Mouse (Mus musculus): ENCODE results near the gene Mmp23.
"Not testable (repeated sequence)": the region's sequence is repeated elsewhere in the genome, so short reads cannot be mapped to it uniquely, and the experiment has no call there.

Gene Mmp23

GRCm38 (mm10) chr4:155656214-155656751 is 3.1 kb upstream of the Mmp23 start:
- DNase-seq (ENCODE audit: inconsistent age in 2 of 2, low spot score in 1 of 2) = peak in 1 of 2 experiments; percentile 20

DNA sequence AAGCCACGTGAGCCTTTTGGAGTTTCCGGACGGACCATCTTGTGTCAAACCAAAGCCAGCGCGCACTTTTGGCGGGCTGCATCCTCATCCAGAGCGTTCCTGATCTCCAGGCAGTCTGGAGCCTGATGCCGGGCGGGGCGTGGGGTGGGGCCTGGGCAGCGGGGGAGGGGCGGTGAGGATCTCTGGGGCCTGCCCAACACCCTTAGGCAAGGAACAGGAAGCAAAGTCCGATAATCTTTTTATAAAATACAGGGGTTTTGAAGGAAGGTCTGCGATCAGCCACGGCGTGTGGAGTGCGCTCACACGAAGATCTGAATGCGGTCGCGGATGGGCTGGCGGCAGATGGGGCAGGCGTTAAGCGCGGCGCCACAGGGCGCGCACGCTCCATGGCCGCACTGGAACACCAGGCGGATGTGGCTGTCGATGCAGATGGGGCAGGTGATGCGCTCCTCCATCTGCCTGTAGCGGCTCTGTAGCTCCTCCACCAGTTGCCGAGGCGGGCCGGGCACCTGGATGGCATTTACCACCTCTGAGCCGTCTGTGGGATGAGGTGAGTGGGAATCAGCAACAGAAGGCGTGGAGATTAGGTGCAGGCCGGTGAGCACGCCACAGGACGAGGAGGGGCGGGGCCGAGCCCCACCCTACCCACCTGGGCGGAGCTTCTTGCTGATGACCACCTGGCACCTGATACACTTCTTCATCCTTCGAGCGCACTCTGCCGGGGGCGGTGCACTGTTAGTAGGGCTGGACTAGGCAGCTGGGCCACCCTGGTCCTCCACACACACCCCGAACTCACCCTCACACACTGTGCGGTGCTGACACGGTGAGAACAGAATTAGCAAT is 1.5 kb upstream of the Mmp23 start:
- no peak for DNase-seq (ENCODE audit: inconsistent age in 2 of 2, low spot score in 1 of 2)

GRCm38 (mm10) chr4:155654183-155654455 is 935 bp upstream of the Mmp23 start:
- DNase-seq (ENCODE audit: inconsistent age in 2 of 2, low spot score in 1 of 2) = no peak

DNA sequence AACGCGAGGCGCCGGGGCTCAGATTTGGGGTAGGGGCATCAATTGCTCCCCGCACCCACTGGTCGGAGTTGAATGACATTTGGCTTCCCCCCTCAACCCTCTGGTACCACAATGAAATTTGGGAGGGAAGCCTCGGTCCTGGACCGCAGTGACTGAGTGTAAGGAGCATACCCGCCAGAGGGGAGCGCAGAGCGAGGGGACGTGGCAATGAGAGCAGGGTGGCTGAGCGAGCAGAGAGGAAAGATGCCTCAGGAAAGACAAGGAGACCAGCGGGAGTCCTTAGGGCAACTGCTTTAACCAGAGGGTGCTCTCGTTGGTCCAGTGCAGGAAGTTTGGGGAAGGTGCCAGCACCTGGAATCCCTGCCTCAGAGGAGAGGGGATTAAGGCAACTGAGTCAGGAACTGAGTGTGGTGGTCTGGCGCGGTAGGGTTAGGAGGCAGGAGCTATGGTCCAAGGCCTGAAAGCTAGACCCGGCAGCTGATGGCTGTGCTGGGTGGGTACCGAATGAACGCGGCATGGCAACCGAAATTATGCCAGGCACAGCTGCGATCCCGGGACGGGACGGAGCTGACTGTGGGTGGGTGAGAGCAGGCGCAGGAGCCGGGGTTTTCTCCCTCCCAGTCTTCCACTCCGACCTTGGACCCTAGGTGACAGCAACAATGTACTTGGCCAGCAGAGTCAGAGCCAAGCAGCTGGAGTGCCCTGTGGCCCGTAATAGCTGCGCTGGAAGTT is 433 bp upstream of the Mmp23 start:
- peak in 1 of 2 experiments; percentile 65 for DNase-seq (ENCODE audit: inconsistent age in 2 of 2, low spot score in 1 of 2)

- DNase-seq (ENCODE audit: inconsistent age in 2 of 2, low spot score in 1 of 2) = peak in 1 of 2 experiments; percentile 31
Observed at GRCm38 (mm10) chr4:155652283-155653085, 700 bp downstream of the Mmp23 start.

DNA sequence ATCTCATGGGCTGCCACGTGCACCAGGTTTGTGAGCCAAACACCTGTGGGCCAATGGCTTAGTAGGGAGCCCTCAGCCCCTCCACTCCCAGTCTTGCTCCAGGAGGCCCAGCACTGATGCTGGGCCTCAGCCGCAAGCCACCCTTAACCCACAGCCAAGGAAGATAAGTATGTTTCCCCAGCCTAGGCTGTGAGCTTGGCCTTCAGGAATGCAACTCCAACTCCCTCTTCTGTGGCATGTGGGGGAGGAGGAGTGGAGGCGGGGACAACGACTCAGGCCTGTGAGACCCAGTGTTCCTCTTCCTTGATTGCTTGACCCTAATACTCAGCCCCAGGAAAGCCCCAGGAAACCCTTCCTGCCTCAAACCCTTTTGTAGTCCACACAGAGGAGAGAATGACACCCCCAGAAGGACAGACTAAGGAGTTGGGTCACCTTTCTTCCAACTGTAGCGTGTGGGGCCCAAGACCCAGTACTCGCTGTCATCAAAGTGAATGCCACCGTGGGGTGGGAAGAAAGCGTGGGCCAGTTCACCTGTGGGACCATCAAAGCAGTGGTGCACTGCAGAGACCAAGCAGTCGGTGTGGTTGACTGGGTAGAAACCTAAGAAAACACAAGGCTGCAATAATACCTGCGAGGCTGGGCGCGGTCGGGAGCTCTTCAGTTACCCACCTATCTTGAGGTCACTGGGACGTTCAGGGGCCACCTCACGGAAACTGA is 1.5 kb downstream of the Mmp23 start:
- peak in 1 of 2 experiments; percentile 39 for DNase-seq (ENCODE audit: inconsistent age in 2 of 2, low spot score in 1 of 2)

DNA sequence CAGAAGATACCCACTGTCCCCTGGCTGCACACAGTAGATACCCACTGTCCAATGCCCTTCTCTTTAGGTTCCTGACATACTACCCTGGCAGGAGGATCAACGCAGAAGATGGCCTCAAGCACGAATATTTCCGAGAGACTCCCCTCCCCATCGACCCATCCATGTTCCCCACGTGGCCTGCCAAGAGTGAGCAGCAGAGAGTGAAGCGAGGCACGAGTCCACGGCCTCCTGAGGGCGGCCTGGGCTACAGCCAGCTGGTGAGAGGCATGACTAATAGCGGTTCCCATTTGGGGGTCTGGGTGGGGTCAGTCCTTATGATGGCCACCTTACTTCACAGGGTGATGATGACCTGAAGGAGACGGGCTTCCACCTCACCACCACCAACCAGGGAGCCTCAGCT is 3.8 kb downstream of the Mmp23 start:
- DNase-seq (ENCODE audit: inconsistent age in 2 of 2, low spot score in 1 of 2) = no peak

- no peak for DNase-seq (ENCODE audit: inconsistent age in 2 of 2, low spot score in 1 of 2)
Observed at GRCm38 (mm10) chr4:155645721-155646120, 7.5 kb downstream of the Mmp23 start.

GRCm38 (mm10) chr4:155645308-155645707 is 7.9 kb downstream of the Mmp23 start, which contains the start of gene Gm10563:
Gm10563 (minus strand) TSS chr4:155645408.
- DNase-seq (ENCODE audit: inconsistent age in 2 of 2, low spot score in 1 of 2) = not testable (repeated sequence)

- no peak for DNase-seq (ENCODE audit: inconsistent age in 2 of 2, low spot score in 1 of 2)
Observed at GRCm38 (mm10) chr4:155643531-155643930, 9.7 kb downstream of the Mmp23 start.

DNA sequence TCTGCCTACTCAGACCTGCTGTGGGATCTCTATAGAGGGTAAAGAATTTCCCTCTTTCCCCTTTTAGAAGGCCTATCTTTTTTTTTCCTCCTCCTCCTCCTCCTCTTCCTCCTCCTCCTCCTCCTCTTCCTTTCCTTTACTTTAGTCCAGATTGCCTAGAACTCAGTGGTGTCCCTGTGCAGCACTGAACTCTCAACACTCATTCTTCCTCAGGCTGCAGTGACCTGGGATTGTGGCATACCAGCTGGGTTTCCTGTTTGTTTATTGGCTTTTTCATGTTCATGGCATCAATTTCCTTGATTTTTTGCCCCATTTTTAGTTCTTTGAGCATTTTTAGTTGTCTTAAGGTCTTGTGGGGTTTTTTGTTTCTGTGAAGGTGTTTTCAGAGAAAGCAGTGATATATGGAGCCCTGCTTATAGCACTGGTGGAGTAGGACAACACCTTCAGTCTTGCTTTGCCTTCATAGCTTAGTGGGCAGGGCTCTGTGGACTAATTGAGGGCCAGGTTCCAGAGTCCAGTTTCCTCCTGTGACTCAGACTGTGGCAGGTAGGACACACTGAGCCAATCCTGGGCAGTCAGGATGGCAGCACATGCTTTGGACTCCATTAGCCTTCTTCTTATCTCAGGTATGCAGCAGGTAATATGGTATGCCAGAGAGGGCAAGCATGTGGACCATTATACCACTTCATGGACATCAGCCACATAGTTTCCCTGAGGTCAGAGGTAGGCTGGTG is 17.3 kb downstream of the Mmp23 start:
- no peak for DNase-seq (ENCODE audit: inconsistent age in 2 of 2, low spot score in 1 of 2)

DNA sequence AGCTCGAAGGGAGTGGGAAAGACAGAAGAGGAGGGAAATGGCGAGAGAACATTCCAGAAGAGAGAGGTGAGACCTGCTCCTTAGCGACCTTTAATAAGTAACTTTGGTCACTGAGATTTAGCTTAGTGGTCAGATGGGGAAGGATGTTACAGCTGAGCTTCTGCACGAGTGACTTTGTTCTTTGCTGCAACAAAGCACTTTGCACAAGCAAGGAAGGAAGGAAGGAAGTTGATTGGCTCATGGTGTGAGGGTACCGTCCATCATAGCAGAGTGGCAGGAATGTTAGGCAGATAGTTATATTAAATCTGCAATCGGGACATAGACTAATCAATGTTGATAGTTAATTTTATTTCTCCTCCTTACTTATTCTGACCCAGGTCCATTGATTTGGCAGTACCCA is 22.9 kb downstream of the Mmp23 start:
- no peak for DNase-seq (ENCODE audit: inconsistent age in 2 of 2, low spot score in 1 of 2)

DNA sequence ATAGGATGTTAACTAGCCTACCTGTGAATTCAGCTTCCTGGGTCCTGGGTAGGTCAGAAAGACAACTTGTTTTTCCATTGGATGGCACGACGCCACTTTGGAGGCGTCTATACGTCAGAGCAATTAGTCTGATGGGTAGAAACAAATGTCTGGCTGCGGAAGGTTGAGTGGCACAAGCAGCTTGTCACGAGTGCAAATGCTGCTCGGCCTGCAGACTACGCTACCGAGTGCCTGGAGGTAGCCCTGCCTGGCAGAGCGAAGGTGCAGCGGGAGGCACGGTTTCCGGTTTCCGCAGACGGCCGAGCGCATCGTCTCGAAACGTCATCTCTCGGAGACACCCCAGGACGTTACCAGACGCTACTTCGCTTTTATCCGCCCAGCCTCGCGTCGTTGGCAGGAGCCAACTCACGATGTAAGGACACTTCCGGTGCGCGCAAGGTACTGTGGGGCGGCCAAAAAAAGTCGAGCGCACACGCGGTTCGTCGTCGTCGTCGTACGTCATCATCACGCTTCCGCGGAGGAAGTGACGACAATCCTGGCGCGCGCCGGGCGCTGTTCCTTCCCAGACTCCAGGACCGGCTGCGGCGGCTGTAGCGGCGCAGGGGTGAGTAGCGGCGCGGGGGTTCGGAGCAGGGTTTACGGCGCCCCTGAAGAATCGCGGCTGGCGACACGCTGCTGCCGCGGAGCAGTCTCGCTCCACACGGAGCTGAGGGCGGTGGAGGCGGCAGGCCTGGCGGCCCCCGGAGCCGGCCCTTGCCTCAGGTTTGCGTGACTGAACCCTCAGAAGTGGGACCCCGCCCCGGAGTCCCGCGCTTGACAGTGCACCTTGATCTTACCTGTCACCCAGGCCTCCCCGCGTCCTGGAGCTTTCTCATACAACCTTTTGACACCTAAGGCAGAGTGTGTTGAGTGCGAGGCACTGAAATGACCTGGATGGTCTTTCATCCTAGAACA is 28.6 kb downstream of the Mmp23 start, which contains the start of gene Cdk11b:
Gene Cdk11b (plus strand): TSS at position 517 of the 954 bp plus-strand sequence.
- peak; percentile 97 to 98 for DNase-seq (ENCODE audit: inconsistent age in 2 of 2, low spot score in 1 of 2)

- no peak for DNase-seq (ENCODE audit: inconsistent age in 2 of 2, low spot score in 1 of 2)
Observed at GRCm38 (mm10) chr4:155618321-155618720, 34.9 kb downstream of the Mmp23 start.

GRCm38 (mm10) chr4:155613264-155613663 is 39.9 kb downstream of the Mmp23 start:
- no peak for DNase-seq (ENCODE audit: inconsistent age in 2 of 2, low spot score in 1 of 2)

DNA sequence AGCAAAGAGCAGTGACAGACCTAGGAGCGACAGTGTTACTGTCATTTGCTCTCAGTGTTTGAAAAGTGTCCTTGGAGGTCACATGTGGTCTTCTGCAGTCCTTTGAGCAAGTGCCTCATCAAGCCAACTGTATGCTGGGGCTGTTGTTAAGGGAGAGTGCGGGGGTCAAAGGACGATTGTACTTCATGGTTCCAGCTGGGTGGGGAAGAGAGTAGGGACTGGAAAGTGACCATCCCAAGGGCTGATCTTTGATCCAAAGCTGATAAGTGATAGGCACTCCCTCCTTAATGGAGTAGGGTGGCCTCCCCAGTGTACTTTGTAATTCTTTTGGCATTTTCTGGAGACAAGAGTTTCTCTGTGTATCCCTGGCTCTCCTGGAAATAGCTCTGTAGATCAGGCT is 41.3 kb downstream of the Mmp23 start:
- no peak for DNase-seq (ENCODE audit: inconsistent age in 2 of 2, low spot score in 1 of 2)

DNA sequence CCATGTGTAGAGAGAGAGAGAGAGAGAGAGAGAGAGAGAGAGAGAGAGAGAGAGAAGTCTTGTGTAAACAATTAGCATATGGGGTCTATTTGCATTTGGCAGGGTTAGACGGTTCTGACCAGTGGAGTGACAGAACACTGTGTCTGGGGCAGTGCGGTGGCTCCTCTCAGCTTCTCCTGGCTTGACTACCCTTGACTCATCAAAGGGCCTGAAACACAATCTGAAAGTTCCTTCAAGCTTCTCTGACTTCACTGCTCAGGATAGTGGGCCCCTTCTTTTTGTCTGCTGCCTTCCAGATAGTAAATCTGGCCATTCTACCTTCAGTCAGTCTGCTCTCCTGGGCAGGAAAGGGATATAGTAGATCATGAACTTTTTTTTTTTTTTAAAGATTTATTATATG is 46.4 kb downstream of the Mmp23 start:
- no peak for DNase-seq (ENCODE audit: inconsistent age in 2 of 2, low spot score in 1 of 2)

DNA sequence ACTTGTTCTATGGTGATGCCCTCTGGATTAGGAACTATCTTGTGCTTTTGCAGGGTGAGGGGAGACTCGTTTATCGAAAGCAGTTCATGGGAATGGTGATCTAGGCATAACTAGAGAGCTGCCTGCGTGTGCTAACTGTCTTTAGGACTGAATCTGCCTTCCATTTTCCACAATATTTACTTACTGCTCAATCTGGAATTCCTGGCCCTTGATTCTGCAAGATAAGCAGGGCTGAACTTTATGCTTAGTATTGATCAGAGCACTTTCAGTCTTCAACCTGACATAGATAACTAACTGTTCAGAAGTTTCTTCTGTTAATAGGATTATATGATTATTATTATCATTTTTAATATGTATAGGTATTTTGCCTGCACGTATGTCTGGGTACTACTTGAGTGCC is 48.1 kb downstream of the Mmp23 start:
- no peak for DNase-seq (ENCODE audit: inconsistent age in 2 of 2, low spot score in 1 of 2)

GRCm38 (mm10) chr4:155603801-155604200 is 49.4 kb downstream of the Mmp23 start:
- DNase-seq (ENCODE audit: inconsistent age in 2 of 2, low spot score in 1 of 2) = no peak

Data from adrenal gland, adult (tissue).